Mouse (Mus musculus): Measurements from ENCODE around the gene Psmb5.

The Psmb5 gene

GRCm38 (mm10) chr14:54583681-54584338 is 34.0 kb downstream of the Psmb5 start:
- DNase-seq = peak; percentile 54 to 67

GRCm38 (mm10) chr14:54582536-54582935 is 35.3 kb downstream of the Psmb5 start:
- DNase-seq = no peak

- DNase-seq = no peak
These were observed 38.2 kb downstream of the Psmb5 start for GRCm38 (mm10) chr14:54579638-54580037.

- DNase-seq = no peak
These were observed 39.8 kb downstream of the Psmb5 start for GRCm38 (mm10) chr14:54578063-54578462.

- peak; percentile 28 to 40 for DNase-seq
These were observed 40.5 kb downstream of the Psmb5 start, which contains the start of gene Ajuba for GRCm38 (mm10) chr14:54577089-54577982. Ajuba (minus strand) TSS chr14:54577558.

GRCm38 (mm10) chr14:54576241-54577088 is 41.4 kb downstream of the Psmb5 start:
- DNase-seq = no peak

- no peak for DNase-seq
These were observed 42.2 kb downstream of the Psmb5 start for GRCm38 (mm10) chr14:54575631-54576030.

GRCm38 (mm10) chr14:54575031-54575430 is 42.8 kb downstream of the Psmb5 start:
- DNase-seq = no peak

- no peak for DNase-seq
These were observed 43.6 kb downstream of the Psmb5 start for GRCm38 (mm10) chr14:54574253-54574652.

- DNase-seq = no peak
These were observed 44.8 kb downstream of the Psmb5 start for GRCm38 (mm10) chr14:54572790-54573736.

- no peak for DNase-seq
These were observed 45.7 kb downstream of the Psmb5 start for GRCm38 (mm10) chr14:54572122-54572521.

- DNase-seq = no peak
These were observed 48.1 kb downstream of the Psmb5 start for GRCm38 (mm10) chr14:54569451-54570392.

GRCm38 (mm10) chr14:54568694-54569414 is 49.0 kb downstream of the Psmb5 start:
- DNase-seq = peak; percentile 73 to 79

Data from cerebellum, adult 18-20 months (tissue).